In the genomic region with DNA sequence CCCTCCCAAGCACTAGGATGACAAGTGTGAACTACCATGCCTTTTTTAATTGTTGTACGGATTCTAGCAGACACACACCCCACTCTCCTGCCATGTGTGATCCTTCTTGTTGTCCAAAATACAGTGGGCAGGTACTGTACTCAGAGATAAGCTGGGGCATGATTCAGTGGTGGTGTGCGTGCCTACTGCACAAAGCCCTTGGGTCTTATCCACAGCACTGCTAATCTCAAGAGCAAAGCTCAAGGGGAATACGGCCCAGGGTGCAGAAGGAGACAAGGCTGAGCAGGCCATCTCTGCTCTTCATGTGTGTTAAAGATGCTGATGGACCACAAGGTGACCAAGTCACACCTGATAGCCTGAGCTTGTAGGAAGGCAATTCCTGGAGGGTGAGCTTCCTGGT, we compare ENCODE assay signal across 13 mouse cellular contexts. TPM values are rescaled to one million over a fixed set of nuclear protein-coding genes. Genes with fewer than 3 reads are reported as not detected.
DNase-seq lines count a peak whose midpoint lies in the region; ATAC-seq lines count a peak whose summit lies in the region.
"Had no signal": no experiment of that assay in that cellular context is flagged by ENCODE, and none has a peak within 500 bp of the region (broad histone marks: within the 10 kb centered on the region; RNA-seq: fewer than 3 reads in every experiment).

No protein-coding gene starts in this region.

- H3K27ac ChIP-seq in heart, embryonic 12.5 days (ENCODE audit: poor library complexity, severe bottlenecking): peak overlapping the region; percentile 100
- no peak overlapping the region for H3K27ac ChIP-seq in liver, embryonic 11.5 days (ENCODE audit: low read depth, low read length)
- peak overlapping the region; percentile 28 for H3K27ac ChIP-seq in intestine, embryonic 15.5 days
- H3K27ac ChIP-seq: forebrain, embryonic 15.5 days; macrophage had no signal

- peaks cover 84% of the 10 kb centered on the region for H3K4me1 ChIP-seq in heart, embryonic 12.5 days (replicated peaks)
- peaks cover 80% of the 10 kb centered on the region for H3K4me1 ChIP-seq in liver, embryonic 11.5 days (replicated peaks; ENCODE audit: control insufficient read depth, insufficient read depth, low read length)
- H3K4me1 ChIP-seq in intestine, embryonic 15.5 days (replicated peaks): peaks cover 93% of the 10 kb centered on the region

- peaks cover 33% of the 10 kb centered on the region for H3K36me3 ChIP-seq in heart, embryonic 12.5 days
- peaks cover 16% of the 10 kb centered on the region for H3K36me3 ChIP-seq in liver, embryonic 11.5 days (ENCODE audit: control insufficient read depth, insufficient read depth, low read length)
- peaks cover 10% of the 10 kb centered on the region; the same call in 1 of the 2 replicates for H3K36me3 ChIP-seq in intestine, embryonic 15.5 days

- no peak for ATAC-seq in heart, embryonic 12.5 days (ENCODE audit: insufficient number of reproducible peaks, low FRiP score)
- peak; percentile 44; the same call in 1 of the 2 replicates for ATAC-seq in liver, embryonic 11.5 days (replicated peaks; ENCODE audit: low FRiP score)
- ATAC-seq in intestine, embryonic 15.5 days: no peak
- peak; percentile 74 for ATAC-seq in megakaryocyte progenitor cell, adult 5-6 weeks (replicated peaks; ENCODE audit: poor library complexity)
- ATAC-seq: forebrain, embryonic 15.5 days had no signal

- H3K9me3 ChIP-seq in heart, embryonic 12.5 days (replicated peaks): no peaks in the 10 kb centered on the region
- H3K9me3 ChIP-seq in liver, embryonic 11.5 days (ENCODE audit: control insufficient read depth, low read length): no peaks in the 10 kb centered on the region
- H3K9me3 ChIP-seq in intestine, embryonic 15.5 days: no peaks in the 10 kb centered on the region
- H3K9me3 ChIP-seq: forebrain, embryonic 15.5 days had no signal

- 37% methylated on average over 3 of the region's 3 CpGs for WGBS in heart, embryonic 12.5 days
- 53% methylated on average over 3 of the region's 3 CpGs for WGBS in liver, embryonic 11.5 days
- WGBS in intestine, embryonic 15.5 days: 77% methylated on average over 3 of the region's 3 CpGs

- no peaks in the 10 kb centered on the region for H3K27me3 ChIP-seq in heart, embryonic 12.5 days (replicated peaks)
- H3K27me3 ChIP-seq in liver, embryonic 11.5 days (replicated peaks; ENCODE audit: control insufficient read depth, insufficient read depth, low read length): no peaks in the 10 kb centered on the region
- H3K27me3 ChIP-seq in intestine, embryonic 15.5 days (replicated peaks): no peaks in the 10 kb centered on the region
- H3K27me3 ChIP-seq: forebrain, embryonic 15.5 days had no signal

- no peak for DNase-seq in heart, adult 11 months
- no peak for DNase-seq in liver, embryonic 11.5 days (ENCODE audit: low spot score)
- no peak for DNase-seq in liver
- no peak for DNase-seq in left cerebral cortex, adult 9 months (ENCODE audit: low spot score in 2 of 2)
- DNase-seq in embryo, embryonic 10 days (ENCODE audit: low spot score): no peak
- DNase-seq: gastrocnemius, postnatal 14 days; kidney, postnatal 14 days; right cerebral cortex, postnatal 4 days had no signal

- no peak overlapping the region for H3K4me2 ChIP-seq in heart, embryonic 12.5 days
- H3K4me2 ChIP-seq in liver, embryonic 11.5 days: no peak overlapping the region
- no peak overlapping the region for H3K4me2 ChIP-seq in intestine, embryonic 15.5 days (replicated peaks)
- H3K4me2 ChIP-seq: forebrain, embryonic 15.5 days had no signal

- H3K9ac ChIP-seq in heart, embryonic 12.5 days: peak overlapping the region; percentile 49
- no peak overlapping the region for H3K9ac ChIP-seq in liver, embryonic 11.5 days (ENCODE audit: low read depth, low read length)
- no peak overlapping the region for H3K9ac ChIP-seq in intestine, embryonic 15.5 days
- H3K9ac ChIP-seq: forebrain, embryonic 15.5 days had no signal

- H3K4me3 ChIP-seq in heart, embryonic 12.5 days: no peak overlapping the region
- H3K4me3 ChIP-seq in liver, embryonic 11.5 days (ENCODE audit: low read depth, low read length): no peak overlapping the region
- no peak overlapping the region for H3K4me3 ChIP-seq in intestine, embryonic 15.5 days (replicated peaks)
- H3K4me3 ChIP-seq: forebrain, embryonic 15.5 days had no signal

RNA-seq across cellular contexts. Expression of a gene that starts 40.0 kb away (rescaled TPM):
- 0.17 and 0.27 TPM in 2 replicates for polyA plus RNA-seq in heart, embryonic 12.5 days (2016; fragmentation: Nextera tagmentation; extraction: Ambion mirVana)
- polyA plus RNA-seq in liver, embryonic 11.5 days (2014; fragmentation: Nextera tagmentation; extraction: Ambion mirVana): 0.21 and 0.37 TPM in 2 replicates
- 0.30 TPM in 2 replicates for polyA plus RNA-seq in intestine, embryonic 15.5 days (2015; fragmentation: Nextera tagmentation; extraction: Ambion mirVana)
- total RNA-seq in megakaryocyte progenitor cell, adult 5-6 weeks (2015): not detected in 2 replicates
- 0.24 TPM in 1 of 2 replicates, not detected in the other for total RNA-seq in megakaryocyte progenitor cell, adult 5-6 weeks (2017)

RNA-seq across cellular contexts. Expression of a gene that starts 41.0 kb away (rescaled TPM):
- polyA plus RNA-seq in heart, embryonic 12.5 days (2016; fragmentation: Nextera tagmentation; extraction: Ambion mirVana): 317 and 318 TPM in 2 replicates
- polyA plus RNA-seq in liver, embryonic 11.5 days (2014; fragmentation: Nextera tagmentation; extraction: Ambion mirVana): 191 and 209 TPM in 2 replicates
- 340 and 361 TPM in 2 replicates for polyA plus RNA-seq in intestine, embryonic 15.5 days (2015; fragmentation: Nextera tagmentation; extraction: Ambion mirVana)
- total RNA-seq in megakaryocyte progenitor cell, adult 5-6 weeks (2015): 86.4 and 87.2 TPM in 2 replicates
- total RNA-seq in megakaryocyte progenitor cell, adult 5-6 weeks (2017): 47.1 and 49.5 TPM in 2 replicates

RNA-seq across cellular contexts. Expression of a gene that starts 57.5 kb away (rescaled TPM):
- 1.1 and 1.3 TPM in 2 replicates for polyA plus RNA-seq in heart, embryonic 12.5 days (2016; fragmentation: Nextera tagmentation; extraction: Ambion mirVana)
- polyA plus RNA-seq in liver, embryonic 11.5 days (2014; fragmentation: Nextera tagmentation; extraction: Ambion mirVana): not detected in 2 replicates
- polyA plus RNA-seq in intestine, embryonic 15.5 days (2015; fragmentation: Nextera tagmentation; extraction: Ambion mirVana): 0.98 and 1.4 TPM in 2 replicates
- 0.52 TPM in 1 of 2 replicates, not detected in the other for total RNA-seq in megakaryocyte progenitor cell, adult 5-6 weeks (2015)
- not detected in 2 replicates for total RNA-seq in megakaryocyte progenitor cell, adult 5-6 weeks (2017)
- total RNA-seq: gastrocnemius, postnatal 14 days had no signal
- polyA plus RNA-seq: macrophage had no signal

Comparison
In these comparisons a context has a peak if more than half of its experiments do, and no peak if none do; other contexts are left out.
1. ATAC-seq: peak in liver, embryonic 11.5 days (single experiment) and megakaryocyte progenitor cell, adult 5-6 weeks (single experiment); none in heart, embryonic 12.5 days (single experiment) and intestine, embryonic 15.5 days (single experiment).